Mouse (Mus musculus): ENCODE measurements around the gene Ap1m1.

Gene Ap1m1

GRCm38 (mm10) chr8:72293309-72293708, 53.5 kb downstream of the Ap1m1 start:
- no peak for DNase-seq (ENCODE audit: low read depth, low spot score)

- no peak for DNase-seq (ENCODE audit: low read depth, low spot score)
Measured at GRCm38 (mm10) chr8:72295125-72295524, 55.3 kb downstream of the Ap1m1 start.

- DNase-seq (ENCODE audit: low read depth, low spot score), result no peak
Measured at GRCm38 (mm10) chr8:72295679-72296078, 55.9 kb downstream of the Ap1m1 start.

GRCm38 (mm10) chr8:72296561-72296960, 56.7 kb downstream of the Ap1m1 start:
- no peak for DNase-seq (ENCODE audit: low read depth, low spot score)

- no peak for DNase-seq (ENCODE audit: low read depth, low spot score)
Measured at GRCm38 (mm10) chr8:72298928-72299327, 59.1 kb downstream of the Ap1m1 start.

GRCm38 (mm10) chr8:72300654-72301400, 61.0 kb downstream of the Ap1m1 start:
- no peak for DNase-seq (ENCODE audit: low read depth, low spot score)

- no peak for DNase-seq (ENCODE audit: low read depth, low spot score)
Measured at GRCm38 (mm10) chr8:72301497-72301896, 61.7 kb downstream of the Ap1m1 start.

- DNase-seq (ENCODE audit: low read depth, low spot score), result no peak
Measured at GRCm38 (mm10) chr8:72302986-72303612, 63.3 kb downstream of the Ap1m1 start.

GRCm38 (mm10) chr8:72303633-72304032, 63.8 kb downstream of the Ap1m1 start:
- DNase-seq (ENCODE audit: low read depth, low spot score), result no peak

- DNase-seq (ENCODE audit: low read depth, low spot score), result no peak
Measured at GRCm38 (mm10) chr8:72305210-72305905, 65.5 kb downstream of the Ap1m1 start, which contains the start of gene Gm10282. Gene Gm10282 (minus strand): TSS chr8:72305260.

GRCm38 (mm10) chr8:72306913-72307312, 67.1 kb downstream of the Ap1m1 start:
- DNase-seq (ENCODE audit: low read depth, low spot score), result no peak

All from R1 (cell line).